Mouse (Mus musculus) urinary bladder, adult 2 months (tissue): ENCODE data around the gene Rdh12. TPM values are rescaled to one million over a fixed set of nuclear protein-coding genes. Genes with fewer than 3 reads are reported as not detected.

Source experiments
- DNase-seq: peaks from one replicate; pipeline ENCODE4 v3.0.0; 2022; ENCODE audit warnings: low spot score
- polyA plus RNA-seq: library from polyadenylated mRNA; depleted of rRNA; stranded (reverse); fragments of >200 nt; gene quantifications from 2 replicates; pipeline ENCODE4 v1.2.3, GENCODE M21; 2012; rRNA removed

The Rdh12 gene
- polyA plus RNA-seq, 1 experiment: 8.3 TPM

- no peak for DNase-seq
These were observed 44.8 kb downstream of the Rdh12 start for GRCm38 (mm10) chr12:79253294-79254053.

- DNase-seq: no peak
These were observed 46.3 kb downstream of the Rdh12 start for GRCm38 (mm10) chr12:79254975-79255374.

DNA sequence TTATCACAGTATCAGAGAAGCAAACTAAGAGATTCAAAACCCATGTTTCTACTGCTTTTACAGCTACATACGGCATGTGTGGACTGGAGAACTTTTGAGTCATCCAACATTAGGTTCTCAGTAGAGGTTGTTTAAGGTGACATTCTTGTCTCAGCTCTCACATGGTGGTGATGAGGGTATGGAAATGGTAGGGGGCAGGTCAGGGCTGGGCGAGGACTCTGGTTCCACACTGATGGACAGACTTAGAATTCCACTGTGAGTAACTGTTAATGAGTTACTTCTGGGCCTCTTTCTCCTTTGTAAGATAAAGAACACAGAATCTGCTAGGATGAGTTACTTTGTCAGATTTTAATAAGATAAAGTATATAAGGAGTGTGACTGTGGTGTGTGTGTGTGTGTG, 51.4 kb downstream of the Rdh12 start:
- no peak for DNase-seq

DNA sequence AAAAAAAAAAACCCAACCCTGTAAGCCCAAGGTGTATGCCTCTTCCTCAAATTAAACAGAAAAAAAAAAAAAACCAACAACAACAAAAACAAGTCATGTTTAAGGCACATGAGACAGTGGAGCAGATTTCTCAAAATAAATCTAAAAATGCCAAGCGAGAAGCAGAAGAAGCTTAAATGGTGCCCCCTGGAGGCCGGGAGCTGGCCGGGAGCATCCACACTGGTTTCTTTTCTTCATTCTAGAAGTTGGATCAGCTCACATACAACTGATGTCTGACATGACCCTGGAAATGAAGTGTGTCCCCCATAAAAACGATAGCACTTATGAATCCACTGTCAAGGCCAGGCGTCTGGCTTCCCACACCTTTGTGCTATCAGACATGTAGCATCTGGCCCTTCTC, 52.3 kb downstream of the Rdh12 start:
- no peak for DNase-seq

Other genes starting within 250 kb of the Rdh12 start
- 8.0 and 9.4 TPM in 2 replicates for gene Tmem229b, start 201.3 kb upstream of the Rdh12 start, polyA plus RNA-seq
- 20.9 and 22.1 TPM in 2 replicates for gene Plekhh1, start 179.8 kb upstream of the Rdh12 start, polyA plus RNA-seq
- gene Pigh, start 119.3 kb upstream of the Rdh12 start, polyA plus RNA-seq: 36.5 and 47.7 TPM in 2 replicates
- 18.9 and 24.4 TPM in 2 replicates for gene Arg2, start 78.1 kb upstream of the Rdh12 start, polyA plus RNA-seq
- 86.4 and 97.2 TPM in 2 replicates for gene Vti1b, start 36.2 kb upstream of the Rdh12 start, polyA plus RNA-seq
- gene Rdh11, start 16.6 kb upstream of the Rdh12 start, polyA plus RNA-seq: 14.2 and 19.0 TPM in 2 replicates
- gene Zfyve26, start 87.4 kb downstream of the Rdh12 start, polyA plus RNA-seq: 37.9 and 39.2 TPM in 2 replicates
- 1.7 and 2.3 TPM in 2 replicates for gene Rad51b, start 88.4 kb downstream of the Rdh12 start, polyA plus RNA-seq